Mouse (Mus musculus) forebrain, embryonic 16.5 days (tissue): Measurements from ENCODE around the gene Gm10309. TPM values are rescaled to one million over a fixed set of nuclear protein-coding genes. Genes with fewer than 3 reads are reported as not detected.

Experiments used
- ATAC-seq: fragments of 200-750 bp; cut with Nextera tagmentation; 2 replicates; pipeline ENCODE4 v1.8.0; 2017; ENCODE audit warnings: mild to moderate bottlenecking, moderate library complexity
- H3K27ac ChIP-seq: fragments of 300-500 bp; sonication (generic); 2 replicates; pipeline ENCODE4 v1.5.1; 2014; ENCODE audit warnings: low read length, control low read depth
- H3K27me3 ChIP-seq: fragments of 300-500 bp; sonication (generic); replicated peaks from 2 replicates; pipeline ENCODE4 v1.6.1; 2014; ENCODE audit warnings: low read length; ENCODE audit not compliant: control insufficient read depth, insufficient read depth
- H3K36me3 ChIP-seq: fragments of 300-500 bp; sonication (generic); 2 replicates; pipeline ENCODE4 v1.6.1; 2014; ENCODE audit not compliant: control insufficient read depth, insufficient read depth
- H3K4me1 ChIP-seq: fragments of 300-500 bp; sonication (generic); replicated peaks from 2 replicates; pipeline ENCODE4 v1.6.1; 2014; ENCODE audit warnings: low read length; ENCODE audit not compliant: control insufficient read depth, insufficient read depth
- H3K4me2 ChIP-seq: fragments of 300-500 bp; sonication (generic); 2 replicates; pipeline ENCODE4 v1.6.1; 2014; ENCODE audit warnings: mild to moderate bottlenecking, low read length, control low read depth
- H3K4me3 ChIP-seq: fragments of 300-500 bp; sonication (generic); replicated peaks from 2 replicates; pipeline ENCODE4 v1.5.1; 2014; ENCODE audit warnings: mild to moderate bottlenecking, low read length, control low read depth
- H3K9ac ChIP-seq: fragments of 300-500 bp; sonication (generic); replicated peaks from 2 replicates; pipeline ENCODE4 v1.6.1; 2014; ENCODE audit warnings: low read depth, low read length, control low read depth
- H3K9me3 ChIP-seq: fragments of 300-500 bp; sonication (generic); 2 replicates; pipeline ENCODE4 v1.6.1; 2016; ENCODE audit warnings: low read length; ENCODE audit not compliant: control insufficient read depth
- WGBS: fragments of 180-500 bp; shearing (Covaris S2); extraction: QIAGEN DNeasy Blood & Tissue Kit; methylation state at CpG from one replicate; pipeline ENCODE4 v1.1.7; 2014; 5-methylcytosine and 5-hydroxymethylcytosine counted together
- polyA plus RNA-seq: library from polyadenylated mRNA; unstranded; fragments of >200 nt; fragmentation: Nextera tagmentation; extraction: Ambion mirVana; gene quantifications from 2 replicates; pipeline ENCODE4 v1.2.1, GENCODE M21; 2015

Gene Gm10309
- polyA plus RNA-seq, 1 experiment from 2014 or later, result 1.2 TPM

- 93% methylated on average over 4 of the region's 4 CpGs for WGBS
Observed at GRCm38 (mm10) chr17:86501393-86501792, 3.6 kb downstream of the Gm10309 start.

DNA sequence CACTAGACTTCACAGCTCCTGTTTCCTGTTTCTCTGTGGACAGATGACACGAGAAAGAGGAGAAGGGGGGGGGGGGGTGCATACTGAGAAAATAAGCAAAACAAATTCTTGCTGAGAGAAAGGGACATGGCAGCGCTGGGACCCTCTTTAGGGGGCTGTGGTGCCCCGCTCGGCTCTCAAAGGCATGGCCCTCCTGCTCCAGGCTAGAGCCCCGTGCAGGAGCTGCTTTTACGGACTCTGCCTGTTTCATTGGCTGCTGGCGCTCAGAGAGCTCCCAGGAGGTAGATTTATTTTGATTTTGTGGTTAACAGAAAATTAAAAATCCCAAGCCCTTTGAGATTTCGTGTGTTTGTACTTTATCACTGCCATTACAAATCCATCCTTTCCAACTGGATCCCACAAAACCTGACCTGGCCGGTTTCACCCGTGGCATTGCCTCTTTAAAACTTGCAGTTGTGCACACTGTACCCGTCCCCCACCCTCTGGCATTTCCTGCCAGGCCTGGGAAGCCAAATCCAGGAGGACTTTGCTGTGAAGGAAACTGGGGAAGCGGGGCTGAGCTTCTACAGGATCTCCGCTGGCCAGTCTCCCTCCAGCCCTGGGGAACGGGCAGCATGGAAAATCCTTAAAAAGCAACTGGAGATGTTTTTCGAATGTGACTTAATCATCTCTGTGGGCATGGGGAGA is 5.5 kb downstream of the Gm10309 start:
- no peak overlapping the region for H3K4me3 ChIP-seq
- no peaks in the 10 kb centered on the region for H3K36me3 ChIP-seq
- no peak overlapping the region for H3K27ac ChIP-seq
- no peaks in the 10 kb centered on the region for H3K4me1 ChIP-seq
- no peaks in the 10 kb centered on the region for H3K27me3 ChIP-seq
- no peaks in the 10 kb centered on the region for H3K9me3 ChIP-seq
- H3K4me2 ChIP-seq, result no peak overlapping the region
- WGBS, result 78% methylated on average over 15 of the region's 15 CpGs
- no peak for ATAC-seq
- no peak overlapping the region for H3K9ac ChIP-seq

More at GRCm38 (mm10) chr17:86501393-86501792, 3.6 kb downstream of the Gm10309 start:
- ATAC-seq, result no peak
- Histone ChIP-seq H3K9me3 (no peaks in the 10 kb centered on the region), H3K9ac (no peak overlapping the region), H3K4me2 (no peak overlapping the region), H3K4me1 (no peaks in the 10 kb centered on the region), H3K27ac (no peak overlapping the region), H3K36me3 (no peaks in the 10 kb centered on the region), H3K4me3 (no peak overlapping the region), H3K27me3 (no peaks in the 10 kb centered on the region)

DNA sequence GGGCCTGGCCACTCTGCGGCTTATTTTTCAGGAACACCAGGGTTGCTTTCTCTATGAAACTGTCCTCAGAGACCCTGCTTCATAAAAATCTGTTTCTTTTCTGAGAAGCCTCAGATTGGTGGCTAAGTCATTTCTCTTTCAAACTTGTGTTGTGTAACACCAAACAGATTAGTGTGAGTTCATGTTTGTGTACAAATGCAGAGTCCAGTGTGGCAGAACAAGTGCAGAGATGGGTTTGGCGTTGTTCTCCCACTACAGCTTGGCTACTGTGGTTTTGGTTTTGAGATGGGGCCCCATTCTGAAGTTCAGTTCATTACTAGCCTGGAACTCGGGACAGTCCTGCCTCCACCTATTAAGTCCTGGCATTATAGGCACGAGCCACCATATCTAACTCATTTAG is 7.7 kb downstream of the Gm10309 start:
- Histone ChIP-seq H3K9ac (no peak overlapping the region), H3K27me3 (no peaks in the 10 kb centered on the region), H3K4me3 (no peak overlapping the region), H3K4me2 (no peak overlapping the region), H3K36me3 (peaks cover 2% of the 10 kb centered on the region; the same call in 1 of the 2 replicates), H3K9me3 (no peaks in the 10 kb centered on the region), H3K27ac (no peak overlapping the region), H3K4me1 (no peaks in the 10 kb centered on the region)
- WGBS, result 90% methylated on average over 4 of the region's 4 CpGs
- no peak for ATAC-seq

GRCm38 (mm10) chr17:86496123-86496771 is 8.8 kb downstream of the Gm10309 start:
- 90% methylated on average over 9 of the region's 9 CpGs for WGBS
- Histone ChIP-seq H3K36me3 (peaks cover 6% of the 10 kb centered on the region; the same call in 1 of the 2 replicates), H3K4me1 (no peaks in the 10 kb centered on the region), H3K27ac (no peak overlapping the region), H3K9me3 (no peaks in the 10 kb centered on the region), H3K4me3 (no peak overlapping the region), H3K27me3 (no peaks in the 10 kb centered on the region), H3K4me2 (no peak overlapping the region), H3K9ac (no peak overlapping the region)
- no peak for ATAC-seq

- Histone ChIP-seq H3K9ac (no peak overlapping the region), H3K4me2 (no peak overlapping the region), H3K4me3 (no peak overlapping the region), H3K4me1 (no peaks in the 10 kb centered on the region), H3K36me3 (peaks cover 6% of the 10 kb centered on the region; the same call in 1 of the 2 replicates), H3K27ac (no peak overlapping the region), H3K27me3 (no peaks in the 10 kb centered on the region), H3K9me3 (no peaks in the 10 kb centered on the region)
- ATAC-seq, result no peak
- WGBS, result 76% methylated on average over 6 of the region's 6 CpGs
Observed at GRCm38 (mm10) chr17:86494895-86495294, 10.1 kb downstream of the Gm10309 start.

GRCm38 (mm10) chr17:86494494-86494893 is 10.5 kb downstream of the Gm10309 start:
- 93% methylated on average over 6 of the region's 6 CpGs for WGBS
- ATAC-seq, result no peak
- Histone ChIP-seq H3K4me1 (no peaks in the 10 kb centered on the region), H3K9ac (no peak overlapping the region), H3K9me3 (no peaks in the 10 kb centered on the region), H3K27me3 (no peaks in the 10 kb centered on the region), H3K4me3 (no peak overlapping the region), H3K36me3 (peaks cover 6% of the 10 kb centered on the region; the same call in 1 of the 2 replicates), H3K27ac (no peak overlapping the region), H3K4me2 (no peak overlapping the region)

DNA sequence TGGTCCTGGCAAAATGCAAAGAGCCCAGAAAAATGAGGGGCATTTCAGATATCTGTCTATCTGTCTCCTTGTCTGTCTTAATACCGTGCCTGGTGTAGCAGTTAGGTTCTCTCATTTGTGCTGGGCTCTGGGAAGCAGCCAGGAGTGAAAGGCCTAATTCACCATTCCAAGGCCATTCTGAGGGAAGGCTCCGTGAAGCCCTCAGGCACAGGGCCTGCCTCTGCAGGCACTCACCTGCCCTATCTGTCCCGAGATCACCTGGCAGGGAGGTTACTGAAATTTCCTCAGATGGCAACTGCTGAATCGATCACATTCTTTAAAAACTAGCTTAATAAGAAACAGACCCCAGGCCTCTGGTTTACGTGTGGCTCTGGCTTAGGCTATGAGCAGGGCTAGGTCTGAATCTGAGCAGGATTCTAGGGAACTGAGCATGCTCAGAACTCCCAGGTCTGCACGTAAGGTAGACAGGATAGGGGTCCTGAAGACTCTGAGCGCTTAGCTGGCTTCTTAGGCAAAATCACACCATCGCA is 11.1 kb downstream of the Gm10309 start:
- Histone ChIP-seq H3K4me3 (no peak overlapping the region), H3K4me2 (no peak overlapping the region), H3K27ac (no peak overlapping the region), H3K36me3 (peaks cover 6% of the 10 kb centered on the region; the same call in 1 of the 2 replicates), H3K27me3 (no peaks in the 10 kb centered on the region), H3K4me1 (no peaks in the 10 kb centered on the region), H3K9ac (no peak overlapping the region), H3K9me3 (no peaks in the 10 kb centered on the region)
- ATAC-seq, result no peak
- WGBS, result 89% methylated on average over 8 of the region's 8 CpGs

DNA sequence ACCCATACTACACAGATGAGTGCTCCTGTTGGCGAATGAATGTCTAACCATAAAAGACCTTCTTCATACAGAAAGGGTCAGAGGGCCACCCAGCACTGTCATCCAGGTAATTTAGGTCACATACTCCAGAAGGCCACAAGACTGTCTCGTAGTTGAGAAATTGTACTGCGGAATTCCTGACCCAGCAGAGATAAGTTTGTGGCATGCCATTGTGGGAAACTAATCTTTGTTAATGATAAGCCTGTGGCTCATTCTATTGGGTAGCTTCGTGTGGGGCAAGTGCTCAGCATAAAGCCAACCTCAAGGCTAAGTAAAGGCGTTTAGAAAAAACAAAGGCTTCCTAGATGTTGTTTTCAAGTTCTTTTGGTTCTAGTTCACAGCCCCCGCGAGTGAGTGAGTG is 12.7 kb downstream of the Gm10309 start:
- Histone ChIP-seq H3K27ac (no peak overlapping the region), H3K27me3 (no peaks in the 10 kb centered on the region), H3K4me2 (no peak overlapping the region), H3K9me3 (no peaks in the 10 kb centered on the region), H3K4me1 (no peaks in the 10 kb centered on the region), H3K4me3 (no peak overlapping the region), H3K36me3 (peaks cover 6% of the 10 kb centered on the region; the same call in 1 of the 2 replicates), H3K9ac (no peak overlapping the region)
- WGBS, result 91% methylated on average over 7 of the region's 7 CpGs
- no peak for ATAC-seq

GRCm38 (mm10) chr17:86489827-86490226 is 15.2 kb downstream of the Gm10309 start:
- Histone ChIP-seq H3K4me3 (no peak overlapping the region), H3K9me3 (no peaks in the 10 kb centered on the region), H3K27ac (no peak overlapping the region), H3K27me3 (no peaks in the 10 kb centered on the region), H3K9ac (no peak overlapping the region), H3K36me3 (peaks cover 6% of the 10 kb centered on the region; the same call in 1 of the 2 replicates), H3K4me1 (no peaks in the 10 kb centered on the region), H3K4me2 (no peak overlapping the region)
- WGBS, result 91% methylated on average over 10 of the region's 10 CpGs
- ATAC-seq, result no peak
